Mouse (Mus musculus) CH12.LX (cell line): Measurements from ENCODE around the gene Tle3. TPM values are rescaled to one million over a fixed set of nuclear protein-coding genes. Genes with fewer than 3 reads are reported as not detected.

Experiments
- DNase-seq: peaks from one replicate; pipeline ENCODE4 v3.0.0-alpha.2; 2013; ENCODE audit errors: extremely low read depth
- H3K27ac ChIP-seq: 2 replicates; pipeline ENCODE4 v1.5.1; 2012; ENCODE audit warnings: low read depth, mild to moderate bottlenecking, control low read depth, moderate library complexity; ENCODE audit not compliant: insufficient read depth
- H3K27me3 ChIP-seq: replicated peaks from 2 replicates; pipeline ENCODE3; 2012; ENCODE audit warnings: inconsistent platforms
- H3K36me3 ChIP-seq, 2 experiments: replicated peaks in 1 of 2; 2 replicates each; pipeline versions ENCODE3 to v1.6.1; 2012; ENCODE audit warnings: inconsistent platforms in 1 of 2, low read length in 1 of 2, mild to moderate bottlenecking in 1 of 2, mixed read lengths in 1 of 2, moderate library complexity in 1 of 2; ENCODE audit not compliant: control insufficient read depth in 1 of 2, insufficient read depth in 1 of 2
- H3K4me1 ChIP-seq, 2 experiments: 2 replicates each; pipeline ENCODE4 v1.6.1; 2012; ENCODE audit warnings: inconsistent platforms in 1 of 2, moderate library complexity in 1 of 2; ENCODE audit not compliant: insufficient read depth in 2 of 2, control insufficient read depth in 1 of 2
- H3K4me2 ChIP-seq: 2 replicates; pipeline ENCODE4 v1.6.1; 2012; ENCODE audit warnings: low read depth, mild to moderate bottlenecking, control low read depth; ENCODE audit not compliant: poor library complexity, insufficient read depth, severe bottlenecking
- H3K4me3 ChIP-seq, 3 experiments: fragments of 150-350 bp in 1 of 3; sonication (generic) in 1 of 3; replicated peaks in 1 of 3; 2 replicates each; pipeline versions ENCODE3 to v1.5.1; 2011 to 2012; ENCODE audit warnings: low read depth in 2 of 3, low read length in 2 of 3, mild to moderate bottlenecking in 2 of 3, moderate library complexity in 2 of 3, control low read depth in 1 of 3, improper control_type of control experiment in 1 of 3, inconsistent platforms in 1 of 3, mixed read lengths in 1 of 3; ENCODE audit not compliant: poor library complexity in 1 of 3
- H3K79me2 ChIP-seq: replicated peaks from 2 replicates; pipeline ENCODE4 v1.6.1; 2012; ENCODE audit warnings: mild to moderate bottlenecking, moderate library complexity; ENCODE audit not compliant: control insufficient read depth, poor library complexity, insufficient read depth, severe bottlenecking; ENCODE audit errors: extremely low read depth
- H3K9ac ChIP-seq: 2 replicates; pipeline ENCODE4 v1.6.1; 2012; ENCODE audit warnings: low read depth, mild to moderate bottlenecking, control low read depth, moderate library complexity; ENCODE audit not compliant: insufficient read depth
- H3K9me3 ChIP-seq: replicated peaks from 2 replicates; pipeline ENCODE3; 2012; ENCODE audit warnings: low read length, inconsistent platforms, mixed read lengths
- CHD1 ChIP-seq: IDR thresholded peaks from 2 replicates; pipeline ENCODE4 v1.6.1; 2012; ENCODE audit warnings: low read depth, low read length, improper control_type of control experiment, inconsistent platforms
- CHD2 ChIP-seq: IDR thresholded peaks from 2 replicates; pipeline ENCODE4 v1.6.1; 2011; ENCODE audit warnings: low read length, improper control_type of control experiment
- EP300 ChIP-seq: IDR thresholded peaks from 2 replicates; pipeline ENCODE4 v1.6.1; 2011; ENCODE audit warnings: low read length, improper control_type of control experiment
- HCFC1 ChIP-seq: IDR thresholded peaks from 2 replicates; pipeline ENCODE4 v1.6.1; 2012; ENCODE audit warnings: low read depth, mild to moderate bottlenecking, inconsistent platforms, low read length, improper control_type of control experiment
- JUND ChIP-seq: conservative IDR thresholded peaks from 2 replicates; pipeline ENCODE4 v1.6.1; 2011; ENCODE audit warnings: low read depth, low read length, improper control_type of control experiment
- MAFK ChIP-seq: IDR thresholded peaks from 2 replicates; pipeline ENCODE4 v1.6.1; 2011; ENCODE audit warnings: low read length, improper control_type of control experiment; ENCODE audit not compliant: insufficient replicate concordance
- MAX ChIP-seq: IDR thresholded peaks from 2 replicates; pipeline ENCODE4 v1.6.1; 2011; ENCODE audit warnings: low read length, improper control_type of control experiment
- MAZ ChIP-seq: IDR thresholded peaks from 2 replicates; pipeline ENCODE4 v1.6.1; 2012; ENCODE audit warnings: low read depth, mild to moderate bottlenecking, inconsistent platforms, low read length, improper control_type of control experiment, moderate library complexity
- MYC ChIP-seq: IDR thresholded peaks from 2 replicates; pipeline ENCODE4 v1.6.1; 2011; ENCODE audit warnings: low read depth, mild to moderate bottlenecking, improper control_type of control experiment, low read length
- NRF1 ChIP-seq: IDR thresholded peaks from 2 replicates; pipeline ENCODE4 v1.6.1; 2014; ENCODE audit warnings: low read depth, mild to moderate bottlenecking, inconsistent platforms, low read length, improper control_type of control experiment, moderate library complexity
- RCOR1 ChIP-seq: conservative IDR thresholded peaks from 2 replicates; pipeline ENCODE4 v1.6.1; 2012; ENCODE audit warnings: low read depth, mild to moderate bottlenecking, inconsistent platforms, low read length, improper control_type of control experiment
- SIN3A ChIP-seq: IDR thresholded peaks from 2 replicates; pipeline ENCODE4 v1.6.1; 2012; ENCODE audit warnings: low read length, improper control_type of control experiment, inconsistent platforms
- SMC3 ChIP-seq: IDR thresholded peaks from 2 replicates; pipeline ENCODE4 v1.6.1; 2011; ENCODE audit warnings: low read depth, low read length, improper control_type of control experiment
- TBP ChIP-seq: conservative IDR thresholded peaks from 2 replicates; pipeline ENCODE4 v1.6.1; 2011; ENCODE audit warnings: low read depth, low read length, improper control_type of control experiment
- TCF12 ChIP-seq: IDR thresholded peaks from 2 replicates; pipeline ENCODE4 v1.6.1; 2014; ENCODE audit warnings: low read depth, mild to moderate bottlenecking, inconsistent platforms, low read length, improper control_type of control experiment
- UBTF ChIP-seq: IDR thresholded peaks from 2 replicates; pipeline ENCODE4 v1.6.1; 2012; ENCODE audit warnings: low read depth, mild to moderate bottlenecking, inconsistent platforms, low read length, improper control_type of control experiment, moderate library complexity
- USF1 ChIP-seq: IDR thresholded peaks from 2 replicates; pipeline ENCODE4 v1.6.1; 2014; ENCODE audit warnings: low read depth, mild to moderate bottlenecking, inconsistent platforms, low read length, improper control_type of control experiment
- USF2 ChIP-seq: conservative IDR thresholded peaks from 2 replicates; pipeline ENCODE4 v1.6.1; 2011; ENCODE audit warnings: low read depth, low read length, improper control_type of control experiment
- ZC3H11A ChIP-seq: IDR thresholded peaks from 2 replicates; pipeline ENCODE4 v1.6.1; 2012; ENCODE audit warnings: low read depth, mild to moderate bottlenecking, inconsistent platforms, low read length, improper control_type of control experiment
- ZKSCAN1 ChIP-seq: IDR thresholded peaks from 2 replicates; pipeline ENCODE4 v1.6.1; 2012; ENCODE audit warnings: low read depth, inconsistent platforms, low read length, improper control_type of control experiment, borderline replicate concordance
- ZNF384 ChIP-seq: IDR thresholded peaks from 2 replicates; pipeline ENCODE4 v1.6.1; 2012; ENCODE audit warnings: low read depth, low read length, improper control_type of control experiment, inconsistent platforms
- dilution Hi-C: fragments of 300-500 bp; cut with MboI; formaldehyde crosslinking; loops from 2 replicates; pipeline ENCODE4 v1.14.3; 2020; ENCODE audit warnings: low sequenced_read_pairs; ENCODE audit not compliant: extremely low pct_unique_long_range_greater_than_20kb, extremely low pct_ligation_motif_present
- in situ Hi-C: fragments of 300-500 bp; cut with MboI; formaldehyde crosslinking; loops from 3 replicates; pipeline ENCODE4 v1.14.3; 2019; ENCODE audit warnings: low sequenced_read_pairs, low pct_ligation_motif_present, low pct_unique_long_range_greater_than_20kb, mixed read lengths
- polyA plus RNA-seq: library from polyadenylated mRNA; unstranded; fragments of >175 nt; gene quantifications from 2 replicates; pipeline ENCODE4 v1.2.1, GENCODE M21; 2012; ENCODE audit warnings: low read depth; ENCODE audit not compliant: insufficient read length
- total RNA-seq, 2 experiments: library from RNA; depleted of rRNA; stranded (reverse); fragments of 300-350 nt in 1 of 2; fragments of >200 nt in 1 of 2; gene quantifications; 2 replicates each; pipeline ENCODE4 v1.2.3; 2012 to 2014

The Tle3 gene
- total and polyA plus RNA-seq, 3 experiments: 8.1 to 29.1 (median 22.8) TPM

GRCm38 (mm10) chr9:61339311-61339710 lies 32.9 kb upstream of the Tle3 start:
- H3K4me2 ChIP-seq: no peak overlapping the region
- H3K79me2 ChIP-seq: no peaks in the 10 kb centered on the region
- TF ChIP-seq CHD1 (no peak), MAFK (no peak), ZKSCAN1 (no peak), USF1 (no peak), SMC3 (no peak), CHD2 (no peak), ZNF384 (no peak), UBTF (no peak), USF2 (no peak), MYC (no peak), TCF12 (no peak), RCOR1 (no peak), MAZ (no peak), JUND (no peak), MAX (no peak), HCFC1 (no peak), ZC3H11A (no peak), EP300 (no peak), TBP (no peak), NRF1 (no peak)
- no peaks in the 10 kb centered on the region for H3K9me3 ChIP-seq
- no peak for DNase-seq
- dilution Hi-C loops (no loop called here), in situ Hi-C loops (no loop called here)
- H3K36me3 ChIP-seq: no peaks in the 10 kb centered on the region
- H3K4me3 ChIP-seq: no peak overlapping the region
- H3K27ac ChIP-seq: no peak overlapping the region
- peaks cover 2% of the 10 kb centered on the region for H3K27me3 ChIP-seq
- H3K9ac ChIP-seq: no peak overlapping the region
- no peaks in the 10 kb centered on the region for H3K4me1 ChIP-seq

GRCm38 (mm10) chr9:61340333-61340732 lies 31.8 kb upstream of the Tle3 start:
- peaks cover 2% of the 10 kb centered on the region for H3K27me3 ChIP-seq
- in situ Hi-C loops: no loop called here
- TF ChIP-seq SIN3A: no peak
- TF ChIP-seq JUND: no peak

More at GRCm38 (mm10) chr9:61340333-61340732, 31.8 kb upstream of the Tle3 start:
- dilution Hi-C loops: no loop called here
- Histone ChIP-seq H3K9me3 (no peaks in the 10 kb centered on the region), H3K4me2 (no peak overlapping the region), H3K4me1 (no peaks in the 10 kb centered on the region), H3K4me3 (no peak overlapping the region), H3K79me2 (no peaks in the 10 kb centered on the region), H3K9ac (no peak overlapping the region), H3K36me3 (no peaks in the 10 kb centered on the region), H3K27ac (no peak overlapping the region)
- DNase-seq: no peak
